Mouse (Mus musculus): Measurements from ENCODE around the gene Hist2h3c1. TPM values are rescaled to one million over a fixed set of nuclear protein-coding genes. Genes with fewer than 3 reads are reported as not detected.
"Not testable (repeated sequence)": the region's sequence is repeated elsewhere in the genome, so short reads cannot be mapped to it uniquely, and the experiment has no call there.

The Hist2h3c1 gene
- total RNA-seq, 2 experiments from 2014 or later = not detected

DNA sequence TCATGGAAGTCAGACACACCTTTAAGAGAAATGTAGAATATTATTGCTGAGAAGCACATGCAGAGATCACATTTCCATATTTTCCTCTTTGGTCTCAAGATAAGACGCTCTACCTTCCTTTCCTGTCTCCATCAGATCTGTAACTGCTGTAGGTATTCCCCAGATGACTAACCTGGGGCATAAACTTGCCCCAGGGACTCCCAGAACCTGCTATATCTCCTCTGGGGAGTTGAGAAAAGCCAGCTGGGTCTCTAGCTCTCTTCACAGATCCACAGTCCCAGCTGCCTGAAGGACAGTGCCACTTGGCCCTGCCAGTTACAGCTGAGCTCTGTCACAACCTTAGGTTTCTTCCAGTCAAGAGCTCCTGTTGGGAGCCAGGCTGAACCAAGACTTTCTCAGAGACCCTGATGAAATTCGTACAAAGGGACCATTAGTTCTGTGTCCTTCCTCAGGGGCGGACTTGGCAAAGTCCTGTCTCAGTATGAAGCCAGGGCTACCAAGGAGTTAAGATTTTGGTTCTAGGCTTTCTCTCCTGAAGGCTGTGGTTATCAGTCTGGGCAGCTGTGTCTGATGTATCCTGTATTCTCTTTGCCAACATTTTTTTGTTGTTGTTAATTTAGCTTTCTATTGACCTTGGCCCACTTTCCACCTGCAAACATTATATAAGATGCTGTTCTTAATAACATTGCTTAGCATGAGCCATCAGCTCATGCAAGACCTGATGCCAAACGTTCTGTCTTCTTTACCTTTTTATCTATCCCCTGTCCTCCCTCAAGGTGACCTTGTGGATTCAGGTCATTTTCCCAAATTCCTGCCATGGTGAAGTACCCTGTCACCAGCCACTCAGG is 15.4 kb upstream of the Hist2h3c1 start:
- intact Hi-C loops (cut with DNase I) = no loop called here
- DNase-seq (ENCODE audit: low spot score in 2 of 2) = no peak

DNA sequence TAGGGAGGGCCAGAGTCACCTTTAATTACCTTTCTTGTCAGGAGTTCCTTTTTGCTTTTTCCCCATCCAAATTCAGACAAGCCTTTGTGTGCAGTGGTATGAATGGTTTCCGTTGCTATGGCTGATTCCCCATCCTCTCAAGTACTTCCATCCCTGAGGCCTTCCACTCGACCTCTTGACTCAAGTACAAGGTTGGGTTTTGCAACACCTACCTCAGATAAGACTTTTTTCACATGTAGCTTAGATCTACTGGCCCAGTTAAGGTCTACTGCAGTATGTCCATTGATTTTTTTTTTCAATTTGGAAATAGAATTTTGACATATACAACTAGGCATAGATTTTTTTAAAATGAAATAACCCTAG is 14.7 kb upstream of the Hist2h3c1 start:
- intact Hi-C loops (cut with DNase I) = no loop called here
- no peak for DNase-seq (ENCODE audit: low spot score in 2 of 2)

DNA sequence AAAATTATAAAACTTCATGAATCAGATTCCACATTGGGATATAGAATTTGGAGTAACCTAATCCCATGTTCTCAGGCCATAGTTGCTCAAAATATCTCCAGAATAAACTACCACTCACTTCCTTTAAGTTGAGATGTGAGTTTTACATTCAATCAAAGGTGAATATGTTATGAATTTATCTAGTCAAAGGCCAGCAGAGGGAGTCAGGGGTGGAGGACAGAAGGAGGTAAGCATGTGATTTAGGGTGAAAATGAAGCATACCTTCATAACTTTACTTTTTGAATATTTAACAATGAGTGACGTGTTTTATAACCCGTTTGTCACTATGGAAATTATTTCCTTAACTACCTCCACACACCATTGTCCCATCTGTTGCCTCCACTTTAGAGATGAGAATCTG is 11.6 kb upstream of the Hist2h3c1 start:
- intact Hi-C loops (cut with DNase I) = no loop called here
- no peak for DNase-seq (ENCODE audit: low spot score in 2 of 2)

DNA sequence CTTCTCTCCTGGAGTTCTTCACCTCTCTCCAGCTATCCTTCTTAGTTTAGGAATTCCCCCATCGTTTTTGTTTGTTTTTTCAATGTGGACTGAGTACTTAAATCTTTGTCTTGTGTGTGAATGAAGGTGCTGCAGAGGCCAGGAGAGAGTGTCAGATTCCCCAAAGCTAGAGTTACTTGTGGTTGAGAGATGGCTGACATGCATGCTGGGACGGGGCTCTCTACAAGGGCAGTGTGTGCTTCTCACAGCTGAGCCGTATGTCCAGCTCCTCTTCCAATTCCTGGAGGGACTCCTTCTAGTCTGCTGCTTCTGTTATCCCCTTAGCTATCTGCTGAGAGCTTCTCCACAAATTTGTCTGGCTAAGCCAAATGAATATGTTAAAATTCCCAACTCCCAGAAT is 10.6 kb upstream of the Hist2h3c1 start:
- DNase-seq (ENCODE audit: low spot score in 2 of 2) = no peak
- intact Hi-C loops (cut with DNase I) = no loop called here

DNA sequence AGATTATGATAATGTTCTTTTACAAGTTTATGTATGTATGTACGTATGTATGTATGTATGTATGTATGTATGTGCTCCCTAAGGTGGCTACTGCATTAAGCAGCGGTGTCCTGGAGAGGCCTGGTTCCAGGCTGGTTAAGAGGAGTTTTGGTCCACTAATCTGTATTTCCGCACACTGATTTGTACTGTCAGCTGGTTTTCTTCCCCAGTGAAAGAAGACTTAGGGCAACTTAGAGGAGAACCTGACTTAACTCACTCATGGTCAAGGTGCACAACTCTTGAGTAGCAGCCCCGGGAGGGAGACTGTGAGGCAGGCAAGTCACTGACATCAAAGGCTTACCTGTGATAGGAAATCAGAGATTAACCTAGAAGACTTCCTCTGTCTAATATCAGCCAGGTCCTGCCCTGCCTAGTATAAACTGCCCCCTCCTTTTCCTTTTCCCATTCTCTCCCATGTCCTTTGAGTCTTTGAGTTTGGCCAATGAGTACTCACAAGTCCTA is 9.6 kb upstream of the Hist2h3c1 start:
- DNase-seq (ENCODE audit: low spot score in 2 of 2) = no peak
- intact Hi-C loops (cut with DNase I) = no loop called here

DNA sequence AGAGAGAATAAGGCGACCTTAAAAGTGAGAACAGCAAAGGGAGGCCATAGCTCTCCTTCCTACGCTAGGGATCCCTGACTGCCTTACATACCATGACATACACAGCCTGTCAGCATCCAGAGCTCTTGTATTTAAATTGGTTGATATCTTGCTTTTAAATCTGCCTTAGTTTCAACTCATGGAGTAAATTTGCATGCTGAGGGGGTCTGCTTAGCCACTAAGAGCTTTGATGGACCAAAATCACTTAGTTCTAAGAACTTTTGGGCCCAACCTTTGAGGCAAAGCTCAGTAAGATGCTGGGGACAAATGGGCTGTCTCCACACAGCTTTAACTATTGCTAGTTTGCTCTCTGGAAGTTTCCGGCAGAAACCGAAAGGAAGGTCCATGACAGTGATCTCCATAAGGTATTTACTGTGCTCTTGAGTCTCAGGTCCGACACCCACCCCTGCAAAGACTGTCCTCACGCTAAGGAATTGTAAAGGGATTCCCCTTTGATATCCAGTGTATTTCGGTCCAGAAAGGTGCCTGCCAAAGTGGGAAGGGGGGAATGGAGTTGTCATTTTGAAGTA is 9.1 kb upstream of the Hist2h3c1 start:
- intact Hi-C loops (cut with DNase I) = no loop called here
- no peak for DNase-seq (ENCODE audit: low spot score in 2 of 2)

DNA sequence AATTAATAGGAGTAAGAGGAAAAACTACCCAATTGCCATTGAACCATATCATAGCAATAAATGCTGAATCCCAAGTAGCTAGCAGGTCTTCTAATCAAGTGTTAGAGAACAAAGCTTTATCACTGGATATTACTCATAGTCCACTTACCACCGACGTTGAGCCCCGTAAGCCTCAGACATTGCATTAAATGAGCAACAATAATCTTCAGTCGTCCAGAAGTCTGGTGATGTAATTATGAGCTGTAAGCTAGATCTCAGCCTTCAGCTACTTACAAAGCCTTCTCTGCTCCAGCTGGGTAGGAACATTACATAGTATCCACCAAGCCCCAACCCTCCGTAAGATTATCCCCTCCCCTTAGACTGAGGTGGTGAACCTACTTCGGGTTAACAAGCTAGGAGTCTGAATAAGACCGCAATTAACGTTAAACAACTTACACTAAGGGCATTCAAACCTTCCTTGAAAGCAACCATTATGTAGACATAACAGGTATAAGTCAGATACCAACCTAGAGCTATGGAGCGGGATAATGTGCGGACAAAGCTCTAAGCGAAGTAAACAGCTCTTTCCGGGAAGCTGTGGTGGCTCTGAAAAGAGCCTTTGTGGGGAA is 8.5 kb upstream of the Hist2h3c1 start:
- intact Hi-C loops (cut with DNase I) = no loop called here
- DNase-seq (ENCODE audit: low spot score in 2 of 2) = no peak

DNA sequence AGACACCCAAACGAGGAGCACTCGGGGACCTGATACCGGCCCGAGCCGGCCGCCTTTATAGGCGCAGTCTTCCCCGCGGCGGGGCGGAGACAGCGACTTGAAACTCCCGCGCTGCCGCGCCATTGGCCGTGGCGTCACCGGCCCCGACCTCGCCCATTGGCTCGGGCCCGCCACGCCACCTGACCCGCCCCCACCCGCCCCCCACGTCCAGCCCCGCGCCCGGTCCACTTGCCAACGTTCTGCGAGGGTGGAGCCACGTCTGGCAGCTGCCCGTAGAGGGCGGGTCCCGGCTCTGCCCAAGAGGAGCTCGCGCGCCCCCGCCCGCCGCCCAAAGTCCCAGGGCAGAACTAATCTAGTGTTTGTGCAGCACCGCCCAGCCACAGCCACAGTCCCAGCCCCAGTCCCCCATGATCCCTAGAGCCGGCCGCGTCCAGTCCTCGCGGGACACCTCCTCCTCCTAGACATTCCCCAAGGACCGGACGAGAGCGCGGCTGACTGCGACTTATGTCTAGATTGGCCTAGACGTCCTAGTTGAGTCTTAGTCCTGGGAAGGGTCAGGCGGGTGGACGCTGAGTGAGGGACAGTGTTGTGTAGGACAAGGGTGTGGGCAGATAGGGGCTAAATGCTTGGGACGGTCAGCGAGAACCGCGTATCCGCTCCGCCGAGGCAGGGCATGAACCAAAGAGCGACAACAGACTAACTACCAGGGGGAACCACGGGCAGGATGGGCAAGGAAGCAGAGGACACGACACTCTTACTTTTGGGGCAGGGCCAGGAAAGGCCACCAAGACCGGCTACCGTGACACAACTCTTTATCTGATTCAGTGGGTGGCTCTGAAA is 7.3 kb upstream of the Hist2h3c1 start, which contains the start of gene Hist2h3c2:
Hist2h3c2 (minus strand) TSS at position 174 of the 840 bp plus-strand sequence.
- peak; percentile 45 to 66 for DNase-seq (ENCODE audit: low spot score in 2 of 2)
- intact Hi-C loops (cut with DNase I) = not testable (repeated sequence)

DNA sequence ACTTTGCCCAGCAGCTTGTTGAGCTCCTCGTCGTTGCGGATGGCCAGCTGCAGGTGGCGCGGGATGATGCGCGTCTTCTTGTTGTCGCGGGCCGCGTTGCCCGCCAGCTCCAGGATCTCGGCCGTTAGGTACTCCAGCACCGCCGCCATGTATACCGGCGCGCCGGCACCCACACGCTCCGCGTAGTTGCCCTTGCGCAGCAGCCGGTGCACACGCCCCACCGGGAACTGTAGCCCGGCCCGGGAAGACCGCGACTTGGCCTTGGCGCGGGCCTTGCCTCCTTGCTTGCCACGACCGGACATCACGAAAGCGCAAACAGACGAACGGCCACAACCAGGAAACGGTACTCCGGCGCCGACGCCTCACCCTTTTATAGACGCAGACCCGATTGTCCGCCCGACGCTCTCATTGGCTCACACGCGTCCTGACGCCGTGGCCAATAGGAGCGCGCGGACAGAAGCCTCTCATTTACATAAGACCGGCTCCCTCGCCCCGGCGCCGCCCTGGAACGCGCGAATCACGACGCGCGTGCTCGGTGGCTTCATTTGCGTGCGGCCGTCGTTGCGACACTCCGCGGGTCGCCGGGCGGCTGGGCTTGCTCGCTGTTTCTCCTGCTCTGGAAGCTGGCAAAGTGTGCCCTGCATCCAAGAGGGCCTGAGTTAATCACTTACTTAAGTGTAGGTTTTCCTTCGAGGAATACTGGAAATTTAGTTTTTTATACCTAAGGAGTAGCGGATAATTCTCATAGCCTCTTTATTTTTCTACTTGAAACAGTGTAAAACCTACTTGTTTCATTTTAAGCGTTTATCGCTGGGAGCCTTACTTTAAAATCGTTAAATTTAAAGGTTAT is 6.3 kb upstream of the Hist2h3c1 start, which contains the start of gene Hist2h2aa2:
Hist2h2aa2 (minus strand) TSS at position 328 of the 850 bp plus-strand sequence.
- DNase-seq (ENCODE audit: low spot score in 2 of 2) = peak; percentile 97 to 99
- intact Hi-C loops (cut with DNase I) = not testable (repeated sequence)

DNA sequence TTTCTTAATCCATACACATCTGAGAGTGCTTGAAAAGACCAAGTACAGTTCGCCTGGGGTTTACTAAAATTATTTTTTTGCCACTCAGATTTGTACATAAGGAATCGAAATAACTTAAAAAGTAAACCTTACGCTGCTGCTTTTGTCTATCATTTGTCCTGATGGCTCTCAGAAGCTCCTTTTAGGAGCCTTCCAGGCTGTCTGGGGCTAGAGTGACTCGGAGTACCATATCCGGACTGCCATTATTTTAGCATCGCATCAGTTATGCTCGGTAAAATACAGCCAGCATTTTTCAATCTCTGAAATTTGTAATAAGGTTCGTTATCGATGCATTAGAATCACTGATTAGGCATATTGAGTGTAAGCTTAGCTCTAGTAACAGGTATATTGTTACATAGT is 5.7 kb upstream of the Hist2h3c1 start:
- no peak for DNase-seq (ENCODE audit: low spot score in 2 of 2)
- intact Hi-C loops (cut with DNase I) = no loop called here

DNA sequence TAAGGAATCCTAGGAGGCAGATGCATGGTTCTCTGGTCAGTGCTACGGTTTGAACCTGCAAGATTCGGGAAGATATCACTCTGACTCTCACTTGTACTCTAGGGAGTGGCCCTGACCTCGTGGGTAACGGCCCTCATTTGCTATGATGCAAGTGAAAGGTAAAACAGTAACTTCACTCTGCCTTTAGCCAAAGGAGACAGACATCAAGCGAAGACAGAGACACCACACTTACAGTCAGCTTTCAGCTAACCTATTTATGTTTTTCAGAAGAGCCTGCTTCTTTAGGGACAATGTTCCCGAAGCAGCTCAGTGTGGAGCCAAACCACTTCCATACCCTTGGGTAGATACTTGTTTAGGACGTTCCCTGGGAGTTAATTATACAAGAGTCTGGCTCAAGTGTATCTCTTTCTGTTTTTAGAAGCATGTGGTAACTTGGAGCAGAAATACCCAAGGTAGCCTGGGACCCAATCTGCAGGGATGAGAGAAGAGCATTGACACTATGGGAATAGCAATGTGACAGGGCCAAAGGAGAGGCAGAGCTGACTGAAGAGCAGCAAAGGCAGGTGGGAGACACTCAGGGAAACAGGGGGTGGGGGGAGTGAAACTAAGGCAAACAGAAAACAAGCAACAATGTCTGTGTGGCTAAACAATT is 2.4 kb upstream of the Hist2h3c1 start:
- intact Hi-C loops (cut with DNase I) = loop anchor here (2.0 kb wide), 1 partner anchor 23 kb away; the partner anchor contains the start of genes Hist2h2ac and Hist2h2be
- DNase-seq (ENCODE audit: low spot score in 2 of 2) = no peak

DNA sequence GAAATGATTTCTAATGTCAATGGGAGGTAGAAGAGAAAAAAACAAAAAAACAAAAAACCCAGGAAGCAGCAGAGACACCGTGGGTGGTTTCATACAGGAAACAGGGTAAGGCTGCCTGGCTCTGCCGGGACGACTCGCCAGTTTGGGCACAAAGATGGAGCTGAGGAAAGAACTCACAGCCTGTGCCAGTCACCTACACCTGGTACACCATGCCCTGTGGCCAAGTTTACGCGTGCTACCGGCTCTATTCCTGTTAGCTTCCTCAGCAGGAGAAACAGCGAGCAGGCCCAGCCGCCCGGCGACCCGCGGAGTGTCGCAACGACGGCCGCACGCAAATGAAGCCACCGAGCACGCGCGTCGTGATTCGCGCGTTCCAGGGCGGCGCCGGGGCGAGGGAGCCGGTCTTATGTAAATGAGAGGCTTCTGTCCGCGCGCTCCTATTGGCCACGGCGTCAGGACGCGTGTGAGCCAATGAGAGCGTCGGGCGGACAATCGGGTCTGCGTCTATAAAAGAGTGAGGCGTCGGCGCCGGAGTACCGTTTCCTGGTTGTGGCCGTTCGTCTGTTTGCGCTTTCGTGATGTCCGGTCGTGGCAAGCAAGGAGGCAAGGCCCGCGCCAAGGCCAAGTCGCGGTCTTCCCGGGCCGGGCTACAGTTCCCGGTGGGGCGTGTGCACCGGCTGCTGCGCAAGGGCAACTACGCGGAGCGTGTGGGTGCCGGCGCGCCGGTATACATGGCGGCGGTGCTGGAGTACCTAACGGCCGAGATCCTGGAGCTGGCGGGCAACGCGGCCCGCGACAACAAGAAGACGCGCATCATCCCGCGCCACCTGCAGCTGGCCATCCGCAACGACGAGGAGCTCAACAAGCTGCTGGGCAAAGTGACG is 1.2 kb upstream of the Hist2h3c1 start, which contains the start of gene Hist2h2aa1:
Hist2h2aa1 (plus strand) TSS at position 495 of the 884 bp plus-strand sequence.
- peak; percentile 89 for DNase-seq (ENCODE audit: low spot score in 2 of 2)
- intact Hi-C loops (cut with DNase I) = loop anchor here (2.0 kb wide), 1 partner anchor 24 kb away; the partner anchor contains the start of genes Hist2h2ac and Hist2h2be

DNA sequence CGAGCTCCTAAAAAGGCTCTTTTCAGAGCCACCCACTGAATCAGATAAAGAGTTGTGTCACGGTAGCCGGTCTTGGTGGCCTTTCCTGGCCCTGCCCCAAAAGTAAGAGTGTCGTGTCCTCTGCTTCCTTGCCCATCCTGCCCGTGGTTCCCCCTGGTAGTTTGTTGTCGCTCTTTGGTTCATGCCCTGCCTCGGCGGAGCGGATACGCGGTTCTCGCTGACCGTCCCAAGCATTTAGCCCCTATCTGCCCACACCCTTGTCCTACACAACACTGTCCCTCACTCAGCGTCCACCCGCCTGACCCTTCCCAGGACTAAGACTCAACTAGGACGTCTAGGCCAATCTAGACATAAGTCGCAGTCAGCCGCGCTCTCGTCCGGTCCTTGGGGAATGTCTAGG is 467 bp upstream of the Hist2h3c1 start:
- DNase-seq (ENCODE audit: low spot score in 2 of 2); intact Hi-C loops (cut with DNase I): not testable (repeated sequence)

DNA sequence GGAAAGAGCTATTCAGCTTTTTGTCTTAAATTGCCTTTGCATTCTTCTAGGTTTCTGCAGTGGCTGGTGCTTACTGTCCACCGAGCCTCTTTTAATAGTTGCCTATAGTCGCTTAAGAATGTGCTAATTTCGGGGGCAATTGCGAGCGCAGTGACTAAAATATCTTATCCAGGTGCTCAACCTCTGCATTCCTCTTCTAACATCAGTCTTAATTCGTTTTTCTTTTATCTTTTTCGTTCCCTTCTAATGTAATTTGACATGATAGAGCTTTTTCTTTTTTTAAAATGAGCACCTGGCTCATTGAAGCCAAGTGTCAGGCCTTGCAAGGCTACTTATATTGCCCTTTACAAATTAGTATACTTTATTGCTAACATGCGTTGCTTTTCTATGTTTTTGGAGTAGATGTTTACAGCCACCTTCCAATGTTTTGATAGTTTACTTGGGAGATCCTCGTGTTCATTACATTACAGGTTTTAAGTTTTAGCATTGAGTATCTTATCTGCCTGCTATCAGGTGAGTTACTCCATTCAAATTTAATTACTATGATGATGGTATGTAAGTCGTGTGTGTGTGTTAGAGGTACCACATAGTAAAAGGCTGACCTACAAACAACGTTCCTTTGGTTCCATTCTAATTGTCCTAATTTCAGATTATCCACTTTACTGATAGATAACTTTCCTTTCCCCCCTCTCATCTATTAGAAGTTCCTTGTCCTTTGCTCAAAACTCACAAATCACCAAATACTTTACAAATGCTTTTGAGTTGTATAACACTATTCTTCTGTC is 1.1 kb downstream of the Hist2h3c1 start:
- intact Hi-C loops (cut with DNase I) = no loop called here
- no peak for DNase-seq (ENCODE audit: low spot score in 2 of 2)

DNA sequence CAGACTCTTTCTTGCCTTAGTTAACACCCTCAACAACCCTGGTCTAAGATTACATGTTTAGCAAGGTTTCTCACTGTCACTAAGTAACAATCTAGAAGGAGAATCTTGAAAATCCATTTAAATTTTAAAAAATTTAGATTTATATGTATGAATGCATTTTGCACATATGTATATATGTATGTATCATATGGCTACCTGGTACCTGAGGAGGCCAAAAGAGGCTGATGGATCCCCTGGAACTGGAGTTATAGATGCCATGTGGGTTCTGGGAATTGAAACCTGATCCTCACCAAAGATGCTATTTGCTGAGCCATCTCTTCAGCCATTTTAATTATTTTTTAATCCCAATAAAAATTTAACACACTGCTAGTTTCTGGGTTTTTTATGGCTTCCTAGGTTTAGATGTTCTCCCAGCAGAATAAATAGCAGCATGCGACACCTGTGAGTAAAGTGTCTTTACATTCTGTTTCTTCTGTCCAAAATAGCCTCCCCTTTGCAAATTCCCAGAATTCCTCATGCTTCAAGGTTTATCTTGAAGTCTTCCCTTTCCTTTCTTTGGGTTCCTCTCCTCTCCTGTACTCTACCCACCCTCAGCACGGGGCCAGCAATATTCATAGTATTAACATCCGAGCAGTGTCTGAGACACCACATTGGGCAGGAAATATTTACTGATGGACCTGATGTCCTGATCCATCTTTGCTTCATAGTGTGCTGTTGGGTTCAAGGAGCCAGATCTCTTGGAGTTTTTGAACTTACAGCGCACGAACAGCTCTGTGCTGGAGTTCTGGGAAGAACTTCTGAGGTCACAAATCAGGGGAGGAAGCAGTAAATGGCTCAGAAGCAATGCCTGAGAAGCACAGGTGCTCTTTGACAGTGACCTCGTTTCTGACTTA is 1.9 kb downstream of the Hist2h3c1 start:
- intact Hi-C loops (cut with DNase I) = no loop called here
- no peak for DNase-seq (ENCODE audit: low spot score in 2 of 2)

DNA sequence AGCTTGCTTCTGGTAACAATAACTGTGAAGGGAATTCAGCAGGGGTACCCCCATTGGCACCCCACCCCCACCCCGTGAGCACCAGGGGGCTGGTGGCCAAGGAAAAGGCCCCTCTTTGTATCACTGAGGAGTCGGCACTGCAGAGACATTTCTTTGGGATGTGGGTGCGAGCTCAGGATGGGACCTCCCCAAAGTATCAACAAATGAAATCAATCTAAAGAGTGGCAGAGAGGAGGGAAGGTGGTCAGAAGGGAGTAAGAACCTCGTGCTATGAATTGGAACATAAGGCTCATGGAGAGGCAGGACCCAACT is 2.5 kb downstream of the Hist2h3c1 start:
- no peak for DNase-seq (ENCODE audit: low spot score in 2 of 2)
- intact Hi-C loops (cut with DNase I) = no loop called here
